Mouse (Mus musculus) C2C12 (cell line): Measurements from ENCODE around the gene Gadl1.

ENCODE experiments used
- CEBPB ChIP-seq: IDR thresholded peaks from one replicate; pipeline ENCODE4 v1.6.1; 2011; ENCODE audit warnings: low read depth, mild to moderate bottlenecking, control low read depth, moderate library complexity
- CTCF ChIP-seq: IDR thresholded peaks from one replicate; pipeline ENCODE4 v1.5.1; 2011; ENCODE audit not compliant: control insufficient read depth, insufficient read depth, insufficient read length
- FOSL1 ChIP-seq: IDR thresholded peaks from one replicate; pipeline ENCODE4 v1.8.0; 2011; ENCODE audit warnings: mild to moderate bottlenecking, low read length; ENCODE audit not compliant: poor library complexity, insufficient read depth, severe bottlenecking
- MAX ChIP-seq: IDR thresholded peaks from one replicate; pipeline ENCODE4 v1.6.1; 2011; ENCODE audit warnings: mild to moderate bottlenecking, control low read depth
- MYOD1 ChIP-seq: IDR thresholded peaks from one replicate; pipeline ENCODE4 v1.6.1; 2011; ENCODE audit warnings: low read depth; ENCODE audit not compliant: control insufficient read depth, insufficient read length
- MYOG ChIP-seq: IDR thresholded peaks from one replicate; pipeline ENCODE4 v1.6.1; 2011; ENCODE audit not compliant: control insufficient read depth, insufficient read length; ENCODE audit errors: extremely low read depth
- USF1 ChIP-seq: IDR thresholded peaks from one replicate; pipeline ENCODE4 v1.6.1; 2011; ENCODE audit warnings: low read depth, mild to moderate bottlenecking, control low read depth, moderate library complexity

DNA sequence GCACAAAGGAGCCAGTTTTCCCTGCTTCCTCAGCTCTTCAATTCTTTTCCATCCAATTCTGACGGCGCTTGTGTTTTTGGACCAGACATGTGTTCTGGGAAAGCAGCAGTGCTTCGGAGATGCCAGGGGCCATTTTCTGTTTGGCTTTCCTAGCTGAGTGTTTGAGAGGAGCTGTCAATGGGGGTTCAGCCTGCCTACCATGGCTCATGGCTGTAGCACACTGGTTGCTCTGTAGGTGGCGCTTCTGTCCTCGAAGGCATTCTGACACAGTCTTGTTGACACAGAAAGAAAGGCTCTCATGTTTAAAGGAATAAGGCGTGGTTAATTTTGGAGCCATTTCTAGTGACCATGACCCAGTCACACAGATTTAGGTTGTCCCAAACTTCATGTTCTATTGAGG lies 45.9 kb upstream of the Gadl1 start:
- TF ChIP-seq CTCF (no peak), USF1 (no peak), MYOD1 (no peak), MAX (no peak), CEBPB (no peak), MYOG (no peak), FOSL1 (no peak)
